Mouse (Mus musculus) thymus, adult 2 months (tissue): ENCODE data around the gene Ap3s2. TPM values are rescaled to one million over a fixed set of nuclear protein-coding genes. Genes with fewer than 3 reads are reported as not detected.

ENCODE experiments used
- DNase-seq: peaks from one replicate; pipeline ENCODE4 v3.0.0; 2021
- H3K27ac ChIP-seq: fragments of 200-500 bp; 2 replicates; pipeline ENCODE4 v1.5.1; 2012; ENCODE audit warnings: low read length, control low read depth; ENCODE audit not compliant: control insufficient read depth, insufficient read depth
- H3K27me3 ChIP-seq: fragments of 200-500 bp; 2 replicates; pipeline ENCODE4 v1.6.1; 2012; ENCODE audit warnings: mild to moderate bottlenecking, low read length, moderate library complexity, mixed read lengths; ENCODE audit not compliant: control insufficient read depth, insufficient read depth
- H3K36me3 ChIP-seq: fragments of 200-500 bp; 2 replicates; pipeline ENCODE4 v1.6.1; 2012; ENCODE audit warnings: mild to moderate bottlenecking, low read length, moderate library complexity; ENCODE audit not compliant: control insufficient read depth, insufficient read depth
- H3K4me1 ChIP-seq: fragments of 200-500 bp; replicated peaks from 2 replicates; pipeline ENCODE4 v1.6.1; 2012; ENCODE audit warnings: low read length; ENCODE audit not compliant: control insufficient read depth, insufficient read depth
- H3K4me3 ChIP-seq: fragments of 200-500 bp; 2 replicates; pipeline ENCODE4 v1.5.1; 2012; ENCODE audit warnings: mild to moderate bottlenecking, low read length, control low read depth, moderate library complexity; ENCODE audit not compliant: control insufficient read depth, insufficient read depth
- CTCF ChIP-seq: fragments of 200-500 bp; IDR thresholded peaks from 2 replicates; pipeline ENCODE4 v1.5.1; 2012; ENCODE audit warnings: mild to moderate bottlenecking, control low read depth, low read length, moderate library complexity, borderline replicate concordance; ENCODE audit not compliant: control insufficient read depth, poor library complexity, insufficient read depth; ENCODE audit errors: extremely low read depth
- POLR2A ChIP-seq: fragments of 200-500 bp; IDR thresholded peaks from 2 replicates; pipeline ENCODE4 v1.6.1; 2012; ENCODE audit warnings: mild to moderate bottlenecking, low read length, control low read depth, moderate library complexity; ENCODE audit not compliant: control insufficient read depth, poor library complexity, insufficient read depth; ENCODE audit errors: extremely low read depth
- WGBS: fragments of 180-500 bp; shearing (Covaris S2); methylation state at CpG from one replicate; pipeline ENCODE4 v1.1.7; 2018; 5-methylcytosine and 5-hydroxymethylcytosine counted together
- polyA plus RNA-seq: library from polyadenylated mRNA; depleted of rRNA; stranded (reverse); fragments of >200 nt; gene quantifications from 2 replicates; pipeline ENCODE4 v1.2.3, GENCODE M21; 2012

Ap3s2 gene
- polyA plus RNA-seq, 1 experiment: 22.4 TPM

- H3K27me3 ChIP-seq: no peaks in the 10 kb centered on the region
These were observed 40.4 kb downstream of the Ap3s2 start for GRCm38 (mm10) chr7:79880033-79880432.

GRCm38 (mm10) chr7:79878455-79879025, 41.9 kb downstream of the Ap3s2 start:
- WGBS: 97% methylated on average over 2 of the region's 2 CpGs
- H3K27ac ChIP-seq: no peak overlapping the region
- no peaks in the 10 kb centered on the region for H3K4me1 ChIP-seq
- H3K27me3 ChIP-seq: no peaks in the 10 kb centered on the region
- DNase-seq: no peak
- H3K36me3 ChIP-seq: peaks cover 17% of the 10 kb centered on the region
- TF ChIP-seq CTCF: no peak
- no peak for TF ChIP-seq POLR2A
- H3K4me3 ChIP-seq: no peak overlapping the region

More at GRCm38 (mm10) chr7:79880033-79880432, 40.4 kb downstream of the Ap3s2 start:
- 92% methylated on average over 6 of the region's 6 CpGs for WGBS
- TF ChIP-seq POLR2A: no peak
- Histone ChIP-seq H3K27ac (no peak overlapping the region), H3K4me1 (no peaks in the 10 kb centered on the region), H3K4me3 (no peak overlapping the region), H3K36me3 (peaks cover 17% of the 10 kb centered on the region)
- DNase-seq: no peak

- no peak overlapping the region for H3K4me3 ChIP-seq
- WGBS: 93% methylated on average over 6 of the region's 6 CpGs
- no peak overlapping the region for H3K27ac ChIP-seq
- TF ChIP-seq CTCF (no peak), POLR2A (no peak)
- DNase-seq: no peak
- H3K36me3 ChIP-seq: no peaks in the 10 kb centered on the region
- H3K4me1 ChIP-seq: no peaks in the 10 kb centered on the region
- no peaks in the 10 kb centered on the region for H3K27me3 ChIP-seq
These were observed 47.0 kb downstream of the Ap3s2 start for GRCm38 (mm10) chr7:79873407-79873806.

- WGBS: 92% methylated on average over 6 of the region's 6 CpGs
These were observed 48.6 kb downstream of the Ap3s2 start for GRCm38 (mm10) chr7:79871797-79872345.

GRCm38 (mm10) chr7:79869072-79869719, 51.3 kb downstream of the Ap3s2 start:
- no peak for DNase-seq
- H3K27me3 ChIP-seq: no peaks in the 10 kb centered on the region
- no peaks in the 10 kb centered on the region for H3K4me1 ChIP-seq
- WGBS: 58% methylated on average over 6 of the region's 6 CpGs
- H3K36me3 ChIP-seq: no peaks in the 10 kb centered on the region
- no peak overlapping the region for H3K4me3 ChIP-seq
- TF ChIP-seq CTCF: no peak
- H3K27ac ChIP-seq: no peak overlapping the region

More at GRCm38 (mm10) chr7:79871797-79872345, 48.6 kb downstream of the Ap3s2 start:
- no peak overlapping the region for H3K4me3 ChIP-seq
- DNase-seq: no peak
- no peaks in the 10 kb centered on the region for H3K27me3 ChIP-seq
- no peaks in the 10 kb centered on the region for H3K36me3 ChIP-seq
- H3K27ac ChIP-seq: no peak overlapping the region
- TF ChIP-seq POLR2A (no peak), CTCF (no peak)
- no peaks in the 10 kb centered on the region for H3K4me1 ChIP-seq

GRCm38 (mm10) chr7:79868475-79868874, 52.0 kb downstream of the Ap3s2 start:
- Histone ChIP-seq H3K4me1 (no peaks in the 10 kb centered on the region), H3K4me3 (no peak overlapping the region), H3K27me3 (no peaks in the 10 kb centered on the region), H3K36me3 (no peaks in the 10 kb centered on the region), H3K27ac (no peak overlapping the region)
- DNase-seq: no peak
- 84% methylated on average over 7 of the region's 7 CpGs for WGBS
- TF ChIP-seq CTCF (no peak), POLR2A (no peak)
